Mouse (Mus musculus): ENCODE data around the gene Diras1.

DNA sequence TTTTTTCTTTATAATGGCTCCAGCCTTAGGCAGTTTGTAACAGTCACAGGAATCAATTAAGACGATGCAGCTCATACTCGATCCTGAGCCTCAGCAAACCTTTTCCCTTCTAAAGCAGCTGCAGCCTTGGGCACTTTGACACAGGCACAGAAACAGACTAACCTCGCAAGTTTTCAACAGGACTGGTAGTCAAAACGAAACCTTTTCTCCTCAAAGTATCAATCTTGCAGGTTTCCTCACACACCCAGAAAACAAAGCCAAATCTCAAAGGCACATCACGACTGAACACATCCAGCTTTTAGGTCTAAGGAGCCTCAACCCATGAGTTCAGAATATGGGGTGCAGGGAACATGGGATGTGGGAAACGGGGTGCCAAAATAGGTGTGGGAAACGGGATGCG, 28.1 kb downstream of the Diras1 start:
- TF ChIP-seq CTCF (IDR thresholded peaks at IDR 0.05; ENCODE audit: extremely low read depth, insufficient read length, insufficient replicate concordance, low read depth, low read length) = no peak
- no peak for TF ChIP-seq POLR2A (IDR thresholded peaks at IDR 0.05; ENCODE audit: low read depth, low read length)

Measured in small intestine, adult 2 months (tissue).